Mouse (Mus musculus) C2C12 (cell line): ENCODE measurements around the gene Eno2. TPM values are rescaled to one million over a fixed set of nuclear protein-coding genes. Genes with fewer than 3 reads are reported as not detected.

Experiments
- H3K27me3 ChIP-seq: one replicate; pipeline ENCODE4 v1.6.1; 2011; ENCODE audit not compliant: control insufficient read depth, insufficient read depth, insufficient read length
- H3K36me3 ChIP-seq: one replicate; pipeline ENCODE4 v1.6.1; 2011; ENCODE audit not compliant: control insufficient read depth, insufficient read depth
- H3K4me3 ChIP-seq: one replicate; pipeline ENCODE4 v1.5.1; 2011; ENCODE audit warnings: mild to moderate bottlenecking, control low read depth; ENCODE audit not compliant: poor library complexity, insufficient read depth, severe bottlenecking
- H3K79me2 ChIP-seq: one replicate; pipeline ENCODE4 v1.6.1; 2011; ENCODE audit not compliant: control insufficient read depth, insufficient read depth
- H3K79me3 ChIP-seq: one replicate; pipeline ENCODE4 v1.6.1; 2011; ENCODE audit warnings: low read depth, control low read depth
- H3ac ChIP-seq: one replicate; pipeline ENCODE3; 2011; ENCODE audit warnings: low read depth; ENCODE audit not compliant: control insufficient read depth, insufficient read length
- CEBPB ChIP-seq: IDR thresholded peaks from one replicate; pipeline ENCODE4 v1.6.1; 2011; ENCODE audit warnings: low read depth, mild to moderate bottlenecking, control low read depth, moderate library complexity
- CTCF ChIP-seq: IDR thresholded peaks from one replicate; pipeline ENCODE4 v1.5.1; 2011; ENCODE audit not compliant: control insufficient read depth, insufficient read depth, insufficient read length
- FOSL1 ChIP-seq: IDR thresholded peaks from one replicate; pipeline ENCODE4 v1.8.0; 2011; ENCODE audit warnings: mild to moderate bottlenecking, low read length; ENCODE audit not compliant: poor library complexity, insufficient read depth, severe bottlenecking
- MAX ChIP-seq: IDR thresholded peaks from one replicate; pipeline ENCODE4 v1.6.1; 2011; ENCODE audit warnings: mild to moderate bottlenecking, control low read depth
- MYOD1 ChIP-seq: IDR thresholded peaks from one replicate; pipeline ENCODE4 v1.6.1; 2011; ENCODE audit warnings: low read depth; ENCODE audit not compliant: control insufficient read depth, insufficient read length
- MYOG ChIP-seq: IDR thresholded peaks from one replicate; pipeline ENCODE4 v1.6.1; 2011; ENCODE audit not compliant: control insufficient read depth, insufficient read length; ENCODE audit errors: extremely low read depth
- USF1 ChIP-seq: IDR thresholded peaks from one replicate; pipeline ENCODE4 v1.6.1; 2011; ENCODE audit warnings: low read depth, mild to moderate bottlenecking, control low read depth, moderate library complexity
- polyA plus RNA-seq: library from polyadenylated mRNA; unstranded; fragments of >200 nt; fragmentation: generic; extraction: Trizol; gene quantifications from one replicate; pipeline ENCODE4 v1.2.1, GENCODE M21; 2012; ENCODE audit warnings: missing spikeins

Eno2 gene
- polyA plus RNA-seq, 1 experiment = 5.5 TPM

DNA sequence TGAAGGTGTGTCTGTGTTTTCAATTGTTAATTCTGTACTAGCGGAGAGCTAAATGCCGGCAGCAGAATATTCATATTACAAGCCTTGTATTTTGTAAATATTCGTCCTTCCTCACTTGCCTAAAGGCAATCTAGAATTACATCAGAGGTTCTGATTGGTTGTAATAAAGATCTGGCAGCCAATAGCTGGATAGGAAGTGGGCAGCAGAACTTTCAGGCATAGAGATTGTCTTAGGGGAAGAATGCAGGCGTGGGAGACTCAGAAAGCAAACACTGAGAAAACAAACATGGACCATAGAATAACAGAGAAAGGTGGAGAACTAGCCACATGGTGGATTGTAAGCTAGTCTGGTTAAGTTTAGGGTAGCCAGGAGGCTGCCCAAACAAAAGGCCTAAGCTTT lies 20.6 kb upstream of the Eno2 start:
- Histone ChIP-seq H3K79me3 (no peaks in the 10 kb centered on the region), H3K79me2 (no peaks in the 10 kb centered on the region), H3K4me3 (no peak overlapping the region), H3ac (no peak overlapping the region), H3K27me3 (no peaks in the 10 kb centered on the region), H3K36me3 (no peaks in the 10 kb centered on the region)
- TF ChIP-seq MYOG = no peak

DNA sequence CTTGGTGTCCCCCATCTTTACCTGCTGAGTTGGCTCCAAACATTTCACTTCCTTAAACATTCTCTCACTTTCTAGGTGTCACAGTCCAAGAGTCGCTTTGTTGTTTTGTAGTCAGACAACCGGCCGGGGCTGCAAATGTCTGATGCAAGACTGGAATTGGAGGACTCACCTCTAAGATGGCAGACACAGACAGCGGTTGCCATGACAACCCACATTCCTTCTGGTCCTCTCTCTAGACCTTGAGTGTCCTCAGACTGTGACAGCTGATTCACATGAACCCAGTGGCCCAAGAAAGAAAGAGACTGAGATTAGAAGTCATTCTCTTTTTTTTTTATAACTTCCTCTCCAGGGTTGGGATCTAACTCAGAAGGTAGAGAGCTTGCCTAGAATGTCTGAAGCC lies 20.0 kb upstream of the Eno2 start:
- H3K79me3 ChIP-seq = no peaks in the 10 kb centered on the region
- no peak overlapping the region for H3ac ChIP-seq
- H3K79me2 ChIP-seq = no peaks in the 10 kb centered on the region
- no peak overlapping the region for H3K4me3 ChIP-seq
- H3K27me3 ChIP-seq = no peaks in the 10 kb centered on the region
- H3K36me3 ChIP-seq = no peaks in the 10 kb centered on the region
- TF ChIP-seq FOSL1 (no peak), MAX (no peak), CEBPB (no peak), CTCF (no peak), MYOD1 (no peak), MYOG (no peak), USF1 (no peak)

DNA sequence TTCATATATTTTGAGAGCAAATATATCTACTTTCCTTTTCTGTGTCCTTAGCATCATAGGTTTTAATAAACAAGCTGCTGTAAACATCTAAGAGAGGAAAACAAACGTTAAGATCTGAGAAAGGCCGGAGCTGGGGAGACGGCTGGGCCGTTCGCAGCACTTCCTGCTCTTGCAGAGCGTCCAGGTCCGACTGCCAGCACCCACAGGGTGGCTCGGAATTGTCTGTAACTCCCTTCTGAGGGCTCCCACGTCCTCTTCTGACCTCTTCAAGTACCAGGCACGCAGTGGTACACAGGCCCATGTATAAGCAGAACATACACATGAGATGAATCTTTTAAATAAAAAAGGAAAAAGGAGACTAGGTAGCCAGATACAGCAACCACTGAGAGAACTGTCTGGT lies 18.2 kb upstream of the Eno2 start:
- no peaks in the 10 kb centered on the region for H3K79me2 ChIP-seq
- no peaks in the 10 kb centered on the region for H3K36me3 ChIP-seq
- H3K4me3 ChIP-seq = no peak overlapping the region
- TF ChIP-seq MYOG (no peak), MYOD1 (no peak), CEBPB (no peak), MAX (no peak), FOSL1 (no peak), CTCF (no peak), USF1 (no peak)
- H3K79me3 ChIP-seq = no peaks in the 10 kb centered on the region
- no peaks in the 10 kb centered on the region for H3K27me3 ChIP-seq
- H3ac ChIP-seq = no peak overlapping the region

DNA sequence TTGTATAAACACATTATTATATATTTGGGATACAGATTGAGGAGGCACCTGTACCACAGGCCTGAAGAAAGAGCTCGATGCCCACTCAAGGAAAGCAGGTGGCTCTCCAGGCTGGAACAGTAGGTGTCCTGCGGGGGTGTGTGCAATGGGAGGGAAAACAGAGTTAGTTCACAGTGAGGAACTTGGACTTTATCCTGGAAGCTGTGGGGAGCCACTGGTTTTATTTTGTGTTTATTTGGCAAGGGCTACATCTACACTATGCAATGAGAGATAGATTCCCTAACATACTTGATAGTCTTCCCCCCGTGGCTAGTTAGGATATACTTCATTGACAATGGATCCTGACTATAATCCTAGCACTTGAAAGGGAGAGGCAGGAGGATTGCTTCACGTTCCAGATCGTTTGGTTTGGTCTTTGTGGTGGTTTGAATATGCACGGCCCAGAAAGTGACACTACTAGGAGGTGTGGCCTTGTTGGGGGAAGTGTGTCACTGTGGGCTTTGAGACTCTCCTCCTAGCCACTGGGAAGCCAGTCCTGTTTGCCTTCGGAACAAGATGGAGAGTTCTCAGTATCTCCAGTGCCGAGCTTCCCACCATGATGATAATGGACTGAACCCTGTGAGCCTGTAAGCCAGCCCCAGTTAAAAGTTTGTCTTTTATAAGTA lies 17.4 kb upstream of the Eno2 start:
- H3ac ChIP-seq = no peak overlapping the region
- no peaks in the 10 kb centered on the region for H3K79me2 ChIP-seq
- no peak for TF ChIP-seq MYOG
- no peak for TF ChIP-seq USF1
- no peak for TF ChIP-seq CEBPB
- no peak for TF ChIP-seq MAX
- no peak for TF ChIP-seq CTCF
- TF ChIP-seq FOSL1 = no peak
- TF ChIP-seq MYOD1 = no peak
- H3K4me3 ChIP-seq = no peak overlapping the region
- H3K27me3 ChIP-seq = no peaks in the 10 kb centered on the region
- no peaks in the 10 kb centered on the region for H3K79me3 ChIP-seq
- no peaks in the 10 kb centered on the region for H3K36me3 ChIP-seq

DNA sequence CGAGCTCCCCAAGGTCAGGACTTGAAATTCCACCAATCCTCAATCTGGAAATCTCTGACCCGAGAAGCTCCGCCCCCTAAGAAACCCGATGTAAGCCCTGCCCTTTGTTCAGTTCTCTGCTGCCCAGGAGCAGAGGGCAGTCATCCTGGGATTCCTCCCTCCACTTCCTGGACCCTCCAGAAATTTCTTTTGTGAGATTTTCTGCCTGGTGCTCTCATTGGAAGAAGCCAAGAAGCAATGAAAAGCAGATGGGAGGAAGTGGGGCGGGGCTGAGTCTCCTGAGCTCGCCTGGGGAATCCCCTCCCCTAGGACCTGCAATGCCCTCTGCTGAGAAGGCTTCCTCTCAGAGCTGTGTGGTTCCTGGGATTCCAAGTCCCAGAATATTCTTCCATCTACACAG lies 13.0 kb upstream of the Eno2 start:
- Histone ChIP-seq H3K79me2 (no peaks in the 10 kb centered on the region), H3K4me3 (no peak overlapping the region), H3K79me3 (no peaks in the 10 kb centered on the region), H3K27me3 (no peaks in the 10 kb centered on the region), H3K36me3 (no peaks in the 10 kb centered on the region), H3ac (no peak overlapping the region)
- no peak for TF ChIP-seq CEBPB

DNA sequence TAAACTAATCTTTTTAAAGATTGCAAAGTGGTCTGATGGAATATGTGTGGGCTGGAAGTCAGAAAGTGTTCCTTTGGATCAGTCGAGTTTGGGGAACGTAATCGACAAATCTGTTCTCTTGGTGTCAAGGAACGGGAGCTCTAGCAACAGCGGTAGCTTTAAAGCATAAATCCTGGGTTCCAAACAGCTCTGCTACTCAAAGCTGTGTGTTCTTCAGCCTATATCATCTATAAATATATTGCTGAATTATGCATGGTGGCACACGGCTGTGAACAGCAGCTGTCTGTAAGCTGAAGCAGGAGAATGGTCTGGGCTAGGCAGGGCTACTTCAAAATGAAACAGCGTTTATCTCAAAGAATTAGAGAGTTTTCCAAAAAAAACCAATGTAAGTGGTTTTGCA lies 11.4 kb upstream of the Eno2 start:
- Histone ChIP-seq H3K36me3 (no peaks in the 10 kb centered on the region), H3K79me2 (no peaks in the 10 kb centered on the region), H3K27me3 (no peaks in the 10 kb centered on the region), H3K4me3 (no peak overlapping the region), H3K79me3 (no peaks in the 10 kb centered on the region), H3ac (no peak overlapping the region)
- no peak for TF ChIP-seq MAX
- TF ChIP-seq MYOD1 = no peak
- no peak for TF ChIP-seq USF1
- no peak for TF ChIP-seq FOSL1
- TF ChIP-seq CEBPB = no peak
